Mouse (Mus musculus) midbrain, embryonic 13.5 days (tissue): ENCODE data around the gene Nps. TPM values are rescaled to one million over a fixed set of nuclear protein-coding genes. Genes with fewer than 3 reads are reported as not detected.

Experiments used
- ATAC-seq: fragments of 200-750 bp; cut with Nextera tagmentation; 2 replicates; pipeline ENCODE4 v1.8.0; 2017; ENCODE audit warnings: mild to moderate bottlenecking, moderate TSS enrichment, moderate library complexity
- H3K27ac ChIP-seq: fragments of 300-500 bp; sonication (generic); 2 replicates; pipeline ENCODE4 v1.5.1; 2015; ENCODE audit warnings: inconsistent platforms, mild to moderate bottlenecking, moderate library complexity
- H3K27me3 ChIP-seq: fragments of 300-500 bp; sonication (generic); 2 replicates; pipeline ENCODE4 v1.6.1; 2015; ENCODE audit warnings: mild to moderate bottlenecking, inconsistent platforms
- H3K36me3 ChIP-seq: fragments of 300-500 bp; sonication (generic); 2 replicates; pipeline ENCODE4 v1.6.1; 2015; ENCODE audit warnings: mild to moderate bottlenecking, inconsistent platforms
- H3K4me1 ChIP-seq: fragments of 300-500 bp; sonication (generic); replicated peaks from 2 replicates; pipeline ENCODE4 v1.6.1; 2015; ENCODE audit warnings: inconsistent platforms
- H3K4me2 ChIP-seq: fragments of 300-500 bp; sonication (generic); replicated peaks from 2 replicates; pipeline ENCODE4 v1.6.1; 2015; ENCODE audit warnings: moderate library complexity, mild to moderate bottlenecking, inconsistent platforms
- H3K4me3 ChIP-seq: fragments of 300-500 bp; sonication (generic); replicated peaks from 2 replicates; pipeline ENCODE4 v1.5.1; 2015; ENCODE audit warnings: mild to moderate bottlenecking, inconsistent platforms
- H3K9ac ChIP-seq: fragments of 300-500 bp; sonication (generic); replicated peaks from 2 replicates; pipeline ENCODE4 v1.6.1; 2015; ENCODE audit warnings: mild to moderate bottlenecking, inconsistent platforms
- H3K9me3 ChIP-seq: fragments of 300-500 bp; sonication (generic); 2 replicates; pipeline ENCODE4 v1.6.1; 2016; ENCODE audit warnings: mild to moderate bottlenecking, inconsistent platforms
- WGBS: fragments of 180-500 bp; shearing (Covaris S2); methylation state at CpG from one replicate; pipeline ENCODE4 v1.1.7; 2015; 5-methylcytosine and 5-hydroxymethylcytosine counted together
- polyA plus RNA-seq: library from polyadenylated mRNA; unstranded; fragments of >200 nt; fragmentation: Nextera tagmentation; extraction: Ambion mirVana; gene quantifications from 2 replicates; pipeline ENCODE4 v1.2.1, GENCODE M21; 2015

Gene Nps
- polyA plus RNA-seq, 1 experiment from 2014 or later = not detected

GRCm38 (mm10) chr7:135246386-135246785 lies 12.1 kb upstream of the Nps start:
- H3K27me3 ChIP-seq = no peaks in the 10 kb centered on the region
- no peak overlapping the region for H3K4me3 ChIP-seq
- H3K4me2 ChIP-seq = no peak overlapping the region
- WGBS = 88% methylated on average over 5 of the region's 5 CpGs
- no peaks in the 10 kb centered on the region for H3K9me3 ChIP-seq
- no peak overlapping the region for H3K27ac ChIP-seq
- no peaks in the 10 kb centered on the region for H3K36me3 ChIP-seq
- no peaks in the 10 kb centered on the region for H3K4me1 ChIP-seq
- H3K9ac ChIP-seq = no peak overlapping the region
- ATAC-seq = no peak

- Histone ChIP-seq H3K4me2 (no peak overlapping the region), H3K27me3 (no peaks in the 10 kb centered on the region), H3K4me3 (no peak overlapping the region), H3K9ac (no peak overlapping the region), H3K27ac (no peak overlapping the region), H3K36me3 (no peaks in the 10 kb centered on the region), H3K4me1 (no peaks in the 10 kb centered on the region), H3K9me3 (no peaks in the 10 kb centered on the region; the same call in 1 of the 2 replicates)
- ATAC-seq = no peak
- 97% methylated on average over 2 of the region's 2 CpGs for WGBS
Measured at GRCm38 (mm10) chr7:135253249-135253648, 5.3 kb upstream of the Nps start.

GRCm38 (mm10) chr7:135254423-135254822 lies 4.1 kb upstream of the Nps start:
- no peak overlapping the region for H3K4me3 ChIP-seq
- 91% methylated on average over 2 of the region's 2 CpGs for WGBS
- H3K9ac ChIP-seq = no peak overlapping the region
- no peaks in the 10 kb centered on the region for H3K27me3 ChIP-seq
- H3K36me3 ChIP-seq = no peaks in the 10 kb centered on the region
- H3K27ac ChIP-seq = no peak overlapping the region
- ATAC-seq = no peak
- H3K4me2 ChIP-seq = no peak overlapping the region
- H3K4me1 ChIP-seq = no peaks in the 10 kb centered on the region
- no peaks in the 10 kb centered on the region; the same call in 1 of the 2 replicates for H3K9me3 ChIP-seq

- no peaks in the 10 kb centered on the region for H3K4me1 ChIP-seq
- H3K36me3 ChIP-seq = no peaks in the 10 kb centered on the region
- no peak overlapping the region for H3K4me3 ChIP-seq
- no peak overlapping the region for H3K27ac ChIP-seq
- WGBS = 92% methylated on average over 5 of the region's 5 CpGs
- no peak overlapping the region for H3K4me2 ChIP-seq
- H3K9ac ChIP-seq = no peak overlapping the region
- no peaks in the 10 kb centered on the region for H3K27me3 ChIP-seq
- ATAC-seq = no peak
- no peaks in the 10 kb centered on the region for H3K9me3 ChIP-seq
Measured at GRCm38 (mm10) chr7:135271011-135271410, 12.5 kb downstream of the Nps start.

- H3K4me2 ChIP-seq = no peak overlapping the region
- no peaks in the 10 kb centered on the region for H3K4me1 ChIP-seq
- H3K4me3 ChIP-seq = no peak overlapping the region
- H3K27me3 ChIP-seq = no peaks in the 10 kb centered on the region
- H3K9ac ChIP-seq = no peak overlapping the region
- 90% methylated on average over 3 of the region's 3 CpGs for WGBS
- H3K36me3 ChIP-seq = no peaks in the 10 kb centered on the region
- H3K27ac ChIP-seq = no peak overlapping the region
- H3K9me3 ChIP-seq = no peaks in the 10 kb centered on the region; the same call in 1 of the 2 replicates
- ATAC-seq = no peak
Measured at GRCm38 (mm10) chr7:135283212-135283611, 24.7 kb downstream of the Nps start.

- H3K4me3 ChIP-seq = no peak overlapping the region
- no peak overlapping the region for H3K4me2 ChIP-seq
- no peaks in the 10 kb centered on the region for H3K27me3 ChIP-seq
- H3K4me1 ChIP-seq = no peaks in the 10 kb centered on the region
- H3K36me3 ChIP-seq = no peaks in the 10 kb centered on the region
- no peaks in the 10 kb centered on the region; the same call in 1 of the 2 replicates for H3K9me3 ChIP-seq
- H3K27ac ChIP-seq = no peak overlapping the region
- 95% methylated on average over 3 of the region's 3 CpGs for WGBS
- no peak for ATAC-seq
- H3K9ac ChIP-seq = no peak overlapping the region
Measured at GRCm38 (mm10) chr7:135289976-135290375, 31.5 kb downstream of the Nps start.

- Histone ChIP-seq H3K9me3 (no peaks in the 10 kb centered on the region), H3K4me3 (no peak overlapping the region), H3K27ac (no peak overlapping the region), H3K4me2 (no peak overlapping the region), H3K9ac (no peak overlapping the region), H3K36me3 (no peaks in the 10 kb centered on the region), H3K27me3 (no peaks in the 10 kb centered on the region), H3K4me1 (no peaks in the 10 kb centered on the region)
- no peak for ATAC-seq
- WGBS = 90% methylated on average over 15 of the region's 15 CpGs
Measured at GRCm38 (mm10) chr7:135291646-135292236, 33.2 kb downstream of the Nps start.

GRCm38 (mm10) chr7:135294498-135294897 lies 36.0 kb downstream of the Nps start:
- Histone ChIP-seq H3K4me2 (no peak overlapping the region), H3K4me1 (no peaks in the 10 kb centered on the region), H3K36me3 (no peaks in the 10 kb centered on the region), H3K27ac (no peak overlapping the region), H3K9ac (no peak overlapping the region), H3K9me3 (no peaks in the 10 kb centered on the region), H3K4me3 (no peak overlapping the region), H3K27me3 (no peaks in the 10 kb centered on the region)
- ATAC-seq = no peak
- whole genome bisulfite sequencing = 93% methylated on average over 3 of the region's 3 CpGs

GRCm38 (mm10) chr7:135304496-135304895 lies 46.0 kb downstream of the Nps start:
- 91% methylated on average over 2 of the region's 2 CpGs for WGBS
- Histone ChIP-seq H3K9me3 (no peaks in the 10 kb centered on the region), H3K36me3 (no peaks in the 10 kb centered on the region), H3K9ac (no peak overlapping the region), H3K4me1 (no peaks in the 10 kb centered on the region), H3K27ac (no peak overlapping the region), H3K4me3 (no peak overlapping the region), H3K27me3 (no peaks in the 10 kb centered on the region), H3K4me2 (no peak overlapping the region)
- ATAC-seq = no peak

Other genes starting within 250 kb of the Nps start
- gene Foxi2, start 151.6 kb downstream of the Nps start, polyA plus RNA-seq = not detected in 2 replicates